Mouse (Mus musculus) midbrain, embryonic 16.5 days (tissue): ENCODE measurements around the gene Igsf21. TPM values are rescaled to one million over a fixed set of nuclear protein-coding genes. Genes with fewer than 3 reads are reported as not detected.
A peak's percentile ranks its signal among the peaks of the same experiment; 100 is the strongest.

Source experiments
- ATAC-seq: fragments of 200-750 bp; cut with Nextera tagmentation; 2 replicates; pipeline ENCODE4 v1.8.0; 2017; ENCODE audit warnings: moderate TSS enrichment
- H3K27ac ChIP-seq: fragments of 300-500 bp; sonication (generic); 2 replicates; pipeline ENCODE4 v1.5.1; 2014; ENCODE audit warnings: mild to moderate bottlenecking, low read length, mixed read lengths
- H3K27me3 ChIP-seq: fragments of 300-500 bp; sonication (generic); 2 replicates; pipeline ENCODE4 v1.6.1; 2014; ENCODE audit warnings: low read depth, low read length, mixed read lengths; ENCODE audit not compliant: control insufficient read depth, insufficient read depth
- H3K36me3 ChIP-seq: fragments of 300-500 bp; sonication (generic); 2 replicates; pipeline ENCODE4 v1.6.1; 2014; ENCODE audit warnings: mild to moderate bottlenecking, low read length, moderate library complexity, mixed read lengths; ENCODE audit not compliant: control insufficient read depth, insufficient read depth
- H3K4me1 ChIP-seq: fragments of 300-500 bp; sonication (generic); 2 replicates; pipeline ENCODE4 v1.6.1; 2014; ENCODE audit warnings: mild to moderate bottlenecking, low read length, mixed read lengths; ENCODE audit not compliant: control insufficient read depth, insufficient read depth
- H3K4me2 ChIP-seq: fragments of 300-500 bp; sonication (generic); 2 replicates; pipeline ENCODE4 v1.6.1; 2014; ENCODE audit warnings: mild to moderate bottlenecking, low read length, mixed read lengths
- H3K4me3 ChIP-seq: fragments of 300-500 bp; sonication (generic); 2 replicates; pipeline ENCODE4 v1.5.1; 2014; ENCODE audit warnings: low read depth, mild to moderate bottlenecking, low read length, moderate library complexity, mixed read lengths
- H3K9ac ChIP-seq: fragments of 300-500 bp; sonication (generic); 2 replicates; pipeline ENCODE4 v1.6.1; 2014; ENCODE audit warnings: low read depth, low read length, mixed read lengths
- H3K9me3 ChIP-seq: fragments of 300-500 bp; sonication (generic); replicated peaks from 2 replicates; pipeline ENCODE4 v1.6.1; 2014; ENCODE audit warnings: mild to moderate bottlenecking, low read length, mixed read lengths; ENCODE audit not compliant: control insufficient read depth, poor library complexity, severe bottlenecking
- WGBS: fragments of 180-500 bp; shearing (Covaris S2); extraction: QIAGEN DNeasy Blood & Tissue Kit; methylation state at CpG from one replicate; pipeline ENCODE4 v1.1.7; 2014; 5-methylcytosine and 5-hydroxymethylcytosine counted together
- polyA plus RNA-seq: library from polyadenylated mRNA; unstranded; fragments of >200 nt; fragmentation: Nextera tagmentation; extraction: Ambion mirVana; gene quantifications from 2 replicates; pipeline ENCODE4 v1.2.1, GENCODE M21; 2015

Gene Igsf21
- polyA plus RNA-seq, 1 experiment from 2014 or later: 119 TPM

GRCm38 (mm10) chr4:140107161-140107560 lies 139.4 kb downstream of the Igsf21 start:
- no peak overlapping the region for H3K4me3 ChIP-seq
- no peaks in the 10 kb centered on the region for H3K9me3 ChIP-seq
- ATAC-seq: no peak
- H3K9ac ChIP-seq: no peak overlapping the region
- WGBS: 76% methylated on average over 10 of the region's 12 CpGs
- H3K27me3 ChIP-seq: no peaks in the 10 kb centered on the region
- no peaks in the 10 kb centered on the region for H3K36me3 ChIP-seq
- H3K27ac ChIP-seq: no peak overlapping the region
- H3K4me2 ChIP-seq: no peak overlapping the region
- peaks cover 35% of the 10 kb centered on the region for H3K4me1 ChIP-seq

- Histone ChIP-seq H3K27ac (no peak overlapping the region), H3K9ac (no peak overlapping the region; the same call in 1 of the 2 replicates), H3K4me2 (no peak overlapping the region), H3K36me3 (no peaks in the 10 kb centered on the region), H3K27me3 (no peaks in the 10 kb centered on the region), H3K4me3 (no peak overlapping the region), H3K4me1 (peaks cover 38% of the 10 kb centered on the region), H3K9me3 (no peaks in the 10 kb centered on the region)
- ATAC-seq: no peak
- 17% methylated on average over 6 of the region's 6 CpGs for WGBS
Observed at GRCm38 (mm10) chr4:140104795-140105194, 141.8 kb downstream of the Igsf21 start.

GRCm38 (mm10) chr4:140103341-140104027 lies 143.1 kb downstream of the Igsf21 start:
- 1% methylated on average over 27 of the region's 28 CpGs for WGBS
- Histone ChIP-seq H3K9me3 (no peaks in the 10 kb centered on the region), H3K27me3 (no peaks in the 10 kb centered on the region), H3K4me1 (peaks cover 34% of the 10 kb centered on the region), H3K4me3 (no peak overlapping the region), H3K27ac (peak overlapping the region; percentile 4; the same call in 1 of the 2 replicates), H3K4me2 (peak overlapping the region; percentile 25; the same call in 1 of the 2 replicates), H3K9ac (no peak overlapping the region; the same call in 1 of the 2 replicates), H3K36me3 (no peaks in the 10 kb centered on the region)
- ATAC-seq: peak; percentile 34; the same call in 1 of the 2 replicates

- no peaks in the 10 kb centered on the region for H3K9me3 ChIP-seq
- H3K27me3 ChIP-seq: no peaks in the 10 kb centered on the region
- 16% methylated on average over 11 of the region's 11 CpGs for WGBS
- no peak for ATAC-seq
- no peak overlapping the region for H3K9ac ChIP-seq
- no peak overlapping the region for H3K27ac ChIP-seq
- no peak overlapping the region for H3K4me3 ChIP-seq
- H3K4me2 ChIP-seq: no peak overlapping the region
- no peaks in the 10 kb centered on the region for H3K36me3 ChIP-seq
- peaks cover 34% of the 10 kb centered on the region for H3K4me1 ChIP-seq
Observed at GRCm38 (mm10) chr4:140102581-140103200, 143.9 kb downstream of the Igsf21 start.

GRCm38 (mm10) chr4:140101106-140101505 lies 145.5 kb downstream of the Igsf21 start:
- no peak overlapping the region for H3K4me3 ChIP-seq
- no peak overlapping the region for H3K9ac ChIP-seq
- ATAC-seq: no peak
- H3K27ac ChIP-seq: no peak overlapping the region
- no peak overlapping the region for H3K4me2 ChIP-seq
- WGBS: 69% methylated on average over 5 of the region's 5 CpGs
- no peaks in the 10 kb centered on the region for H3K9me3 ChIP-seq
- H3K36me3 ChIP-seq: no peaks in the 10 kb centered on the region
- H3K27me3 ChIP-seq: no peaks in the 10 kb centered on the region
- H3K4me1 ChIP-seq: peaks cover 34% of the 10 kb centered on the region

GRCm38 (mm10) chr4:140100141-140100540 lies 146.4 kb downstream of the Igsf21 start:
- Histone ChIP-seq H3K36me3 (no peaks in the 10 kb centered on the region), H3K4me3 (no peak overlapping the region), H3K27me3 (no peaks in the 10 kb centered on the region), H3K4me1 (peaks cover 31% of the 10 kb centered on the region), H3K4me2 (no peak overlapping the region), H3K9me3 (no peaks in the 10 kb centered on the region), H3K9ac (peak overlapping the region; percentile 44; the same call in 1 of the 2 replicates), H3K27ac (peak overlapping the region; percentile 68; the same call in 1 of the 2 replicates)
- 63% methylated on average over 1 of the region's 1 CpGs for WGBS
- no peak for ATAC-seq

GRCm38 (mm10) chr4:140096283-140096682 lies 150.3 kb downstream of the Igsf21 start:
- 56% methylated on average over 2 of the region's 2 CpGs for WGBS
- ATAC-seq: no peak
- Histone ChIP-seq H3K9ac (no peak overlapping the region), H3K27me3 (no peaks in the 10 kb centered on the region), H3K36me3 (no peaks in the 10 kb centered on the region), H3K27ac (no peak overlapping the region), H3K4me3 (no peak overlapping the region), H3K4me1 (peaks cover 7% of the 10 kb centered on the region; the same call in 1 of the 2 replicates), H3K9me3 (no peaks in the 10 kb centered on the region), H3K4me2 (no peak overlapping the region)

- Histone ChIP-seq H3K27me3 (no peaks in the 10 kb centered on the region), H3K4me2 (no peak overlapping the region), H3K9ac (no peak overlapping the region), H3K4me3 (no peak overlapping the region), H3K4me1 (peaks cover 7% of the 10 kb centered on the region; the same call in 1 of the 2 replicates), H3K36me3 (no peaks in the 10 kb centered on the region), H3K9me3 (no peaks in the 10 kb centered on the region), H3K27ac (no peak overlapping the region)
- 36% methylated on average over 2 of the region's 2 CpGs for whole genome bisulfite sequencing
- no peak for ATAC-seq
Observed at GRCm38 (mm10) chr4:140094835-140095234, 151.7 kb downstream of the Igsf21 start.

- H3K9ac ChIP-seq: no peak overlapping the region
- H3K4me2 ChIP-seq: no peak overlapping the region
- 87% methylated on average over 11 of the region's 11 CpGs for WGBS
- no peak for ATAC-seq
- H3K36me3 ChIP-seq: no peaks in the 10 kb centered on the region
- no peaks in the 10 kb centered on the region for H3K27me3 ChIP-seq
- H3K4me3 ChIP-seq: no peak overlapping the region
- no peaks in the 10 kb centered on the region for H3K4me1 ChIP-seq
- H3K27ac ChIP-seq: no peak overlapping the region
- H3K9me3 ChIP-seq: no peaks in the 10 kb centered on the region
Observed at GRCm38 (mm10) chr4:140092367-140092766, 154.2 kb downstream of the Igsf21 start.
